Mouse (Mus musculus) skeletal muscle tissue, adult 2 months (tissue): Measurements from ENCODE around the gene Gm12184.
"Not testable (repeated sequence)": the region's sequence is repeated elsewhere in the genome, so short reads cannot be mapped to it uniquely, and the experiment has no call there.

Experiments
- DNase-seq: peaks from one replicate; pipeline ENCODE4 v3.0.0-alpha.2; 2012; ENCODE audit warnings: low read depth, low spot score

The Gm12184 gene

DNA sequence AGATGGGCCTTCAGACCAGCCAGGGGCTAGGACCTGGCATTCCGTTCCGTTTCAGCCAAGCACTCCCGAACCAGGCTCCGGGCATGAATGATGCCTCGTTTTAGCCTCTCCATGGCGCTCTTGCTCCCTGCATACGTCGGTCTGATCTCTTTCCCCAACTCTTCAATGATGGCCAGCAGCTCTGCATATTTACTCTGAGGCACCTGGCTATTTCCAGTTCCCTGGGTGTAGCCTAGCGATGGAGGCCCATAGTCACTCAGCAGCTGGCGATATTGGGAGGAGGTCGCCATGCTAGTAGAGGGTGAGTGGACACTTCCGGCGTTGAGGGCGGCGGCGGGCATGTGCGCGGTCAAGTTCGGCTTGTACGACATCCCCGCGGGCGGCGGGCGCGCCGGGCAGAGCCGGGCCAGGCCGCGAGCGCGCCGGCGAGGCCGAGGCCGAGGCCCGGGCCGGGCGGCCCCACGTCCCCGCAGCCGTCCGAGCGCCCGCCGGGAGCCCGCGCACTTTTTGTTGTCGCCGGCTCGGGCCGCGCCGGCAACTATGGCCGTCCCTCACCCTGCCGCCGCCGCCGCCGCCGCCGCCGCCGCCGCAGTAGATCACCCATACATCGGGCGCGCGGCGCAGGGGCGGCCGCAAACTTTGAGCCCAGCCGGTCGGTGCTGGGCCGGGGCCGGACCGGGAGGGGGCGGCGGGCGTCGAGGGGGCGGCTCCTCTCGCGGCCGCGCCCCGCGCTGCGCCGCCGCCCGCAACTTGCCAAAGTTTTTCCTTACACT, at the start of gene Gm12184, which contains the start of gene Trim7:
Gene Gm12184, minus strand, starts transcription at position 677 of the 773 bp plus-strand sequence.
Gene Trim7, plus strand, starts transcription at position 162 of the 773 bp plus-strand sequence.
- DNase-seq: not testable (repeated sequence)

DNA sequence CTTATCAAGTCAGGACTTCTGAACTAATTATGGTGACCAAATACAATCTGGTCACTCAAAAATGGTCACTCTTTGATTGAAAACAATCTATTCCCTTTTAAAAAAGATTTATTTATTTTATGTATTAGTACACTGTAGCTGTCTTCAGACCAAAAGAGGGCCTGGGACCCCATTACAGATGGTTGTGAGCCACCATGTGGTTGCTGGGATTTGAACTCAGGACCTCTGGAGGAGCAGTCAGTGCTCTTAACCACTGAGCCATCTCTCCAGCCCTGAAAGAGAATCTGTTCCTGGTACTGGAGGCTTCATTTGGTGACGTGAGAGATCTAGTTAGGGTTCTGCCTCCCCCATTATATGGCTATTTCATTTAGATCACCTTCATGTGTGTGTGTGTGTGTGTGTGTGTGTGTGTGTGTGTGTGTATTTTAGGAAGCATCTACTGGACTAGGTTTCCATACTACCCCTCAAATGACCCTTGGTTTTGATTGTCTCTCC, 48.9 kb upstream of the Gm12184 start:
- DNase-seq: not testable (repeated sequence)

DNA sequence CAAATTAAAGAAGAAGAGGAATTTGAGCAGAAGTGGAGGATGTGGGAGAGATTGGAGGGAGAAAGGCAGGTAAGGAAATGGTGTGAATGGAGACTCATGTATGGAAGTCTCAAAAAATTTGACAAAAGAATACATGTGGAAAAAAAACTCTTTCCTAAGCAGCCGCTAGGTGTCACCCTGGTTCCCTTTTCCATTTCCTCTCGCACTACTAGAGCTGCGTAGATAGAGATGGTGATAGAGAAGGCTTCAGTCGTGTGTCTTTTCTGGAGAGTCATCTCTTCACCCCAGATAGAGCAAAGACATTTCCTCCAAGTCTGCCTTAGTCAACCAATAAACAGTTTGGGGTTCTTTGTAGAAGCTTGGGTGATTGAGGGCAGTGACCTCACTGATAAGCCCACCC, 48.0 kb upstream of the Gm12184 start:
- peak; percentile 39 for DNase-seq

DNA sequence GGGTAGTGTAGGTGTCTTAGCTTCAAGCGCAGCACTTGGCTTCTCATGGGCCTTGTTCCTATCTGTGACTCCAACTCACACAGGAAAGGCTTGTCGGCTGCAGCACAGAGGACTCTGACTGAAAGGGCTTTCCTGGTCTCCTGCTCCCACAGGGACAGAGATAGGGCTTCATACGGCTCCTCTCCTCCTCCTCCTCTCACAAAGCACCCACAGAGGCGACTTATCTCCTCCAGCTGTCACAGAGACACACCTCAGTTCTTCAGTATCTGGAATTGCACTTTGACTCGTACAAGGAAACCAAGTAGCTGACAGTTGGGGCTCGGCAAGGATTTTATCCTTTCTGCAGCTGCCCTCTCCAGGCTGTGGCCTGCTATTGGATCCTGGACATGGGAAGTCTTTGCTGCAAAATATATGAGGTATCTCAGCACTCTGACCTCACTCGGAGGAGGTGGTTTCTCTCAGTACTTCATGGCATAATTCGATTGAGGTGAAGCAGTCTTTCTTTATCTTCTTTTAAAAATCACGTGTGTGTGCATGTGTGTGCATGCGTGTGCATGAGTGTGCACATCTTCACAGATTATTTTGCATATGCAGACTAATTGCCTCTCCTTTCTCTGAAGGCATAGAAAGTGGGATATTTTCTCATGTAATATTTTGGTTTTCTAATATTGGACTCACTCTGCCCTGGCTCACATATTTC, 47.3 kb upstream of the Gm12184 start:
- no peak for DNase-seq

DNA sequence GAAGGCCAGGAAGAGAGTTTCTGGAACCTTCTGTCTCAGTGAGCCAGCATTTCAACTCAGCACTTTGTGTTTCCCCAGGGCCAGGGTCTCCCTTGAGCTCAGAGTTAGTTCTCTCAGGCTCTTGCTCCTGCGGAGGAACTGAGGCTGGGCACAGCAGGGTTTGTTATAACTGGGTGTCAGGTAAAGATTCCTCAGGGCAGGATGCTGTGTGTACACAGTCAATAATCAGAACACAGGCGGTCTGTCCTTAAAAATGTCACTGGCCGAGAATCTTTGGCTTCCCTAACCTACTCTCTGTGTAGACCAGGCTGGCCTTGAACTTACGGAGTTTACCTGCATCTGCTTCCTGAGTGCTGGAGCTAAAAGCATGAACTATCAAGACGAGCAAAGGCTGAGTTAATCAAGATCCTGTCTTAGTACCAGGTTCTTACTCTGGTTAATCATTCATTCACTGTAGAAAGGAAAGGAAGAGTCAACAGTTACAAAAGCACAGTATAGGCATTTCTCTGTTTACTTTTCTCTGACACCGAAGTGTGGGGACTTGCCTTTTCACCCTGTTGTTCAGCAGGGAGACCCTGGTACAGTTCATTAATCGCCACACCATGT, 46.3 kb upstream of the Gm12184 start:
- DNase-seq: no peak

DNA sequence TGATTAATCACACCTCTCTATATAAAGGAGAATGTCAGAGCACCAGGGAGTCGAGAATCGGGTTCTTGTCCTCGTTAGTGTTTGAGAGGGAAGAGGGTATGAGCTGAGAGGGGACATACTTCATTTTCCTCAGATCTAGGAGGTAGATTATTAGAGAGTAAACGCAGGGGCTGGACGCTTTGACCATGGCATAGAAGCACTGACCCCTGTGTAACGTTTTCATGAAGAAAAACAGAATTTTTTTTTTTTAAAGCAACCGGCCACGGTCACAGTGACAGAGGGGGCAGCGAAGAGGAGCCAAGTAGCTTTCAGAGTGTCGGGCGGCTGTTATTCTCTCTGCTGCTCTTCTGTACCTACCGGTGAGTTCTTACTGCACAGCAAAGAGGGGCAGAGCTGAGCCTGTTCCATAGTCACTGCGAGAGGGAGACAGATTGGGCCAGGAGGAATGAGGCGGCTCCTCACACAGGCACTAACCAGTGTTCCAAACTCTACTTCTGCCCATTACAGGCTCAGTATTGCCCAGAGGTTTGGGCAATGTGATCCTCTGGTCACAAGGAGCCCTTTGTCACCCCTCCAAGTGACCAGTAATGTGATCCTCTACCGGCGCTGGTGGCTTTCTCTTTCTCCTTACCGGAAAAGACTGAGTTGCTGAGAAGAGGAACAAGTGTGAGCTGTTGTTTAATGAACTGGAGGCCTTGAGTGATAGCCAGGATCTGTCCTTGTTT, 45.5 kb upstream of the Gm12184 start:
- peak; percentile 77 for DNase-seq

DNA sequence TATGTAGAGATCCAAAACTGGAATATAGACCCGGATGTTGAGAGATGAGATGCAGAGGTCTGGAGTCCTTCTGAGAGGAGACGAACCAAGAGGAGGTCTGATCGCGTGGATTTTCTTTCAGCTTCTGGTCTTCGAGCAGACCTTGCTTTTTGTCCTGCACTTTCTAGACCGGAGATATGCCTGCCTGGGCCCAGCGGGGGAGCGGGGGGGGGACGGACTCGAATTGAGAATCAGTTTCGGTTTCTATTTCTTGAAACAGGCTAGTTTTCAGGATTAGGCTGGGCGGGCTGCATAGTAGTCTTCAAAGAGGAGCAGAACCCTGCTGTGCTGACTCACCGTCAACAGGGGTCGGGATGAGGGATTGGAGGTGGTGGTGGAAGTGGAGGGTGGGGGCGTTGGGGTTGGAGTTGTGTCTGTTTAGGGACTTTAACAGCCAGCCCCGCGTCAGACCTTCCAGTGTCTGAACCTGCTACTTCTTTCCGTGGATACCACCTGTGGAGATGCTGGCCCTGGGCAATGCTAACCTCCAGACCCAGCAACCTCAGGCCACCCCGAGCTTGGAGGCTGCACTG, 44.8 kb upstream of the Gm12184 start, which contains the start of gene Irgm1:
Gene Irgm1, minus strand, starts transcription at position 483 of the 572 bp plus-strand sequence.
- DNase-seq: peak; percentile 57

DNA sequence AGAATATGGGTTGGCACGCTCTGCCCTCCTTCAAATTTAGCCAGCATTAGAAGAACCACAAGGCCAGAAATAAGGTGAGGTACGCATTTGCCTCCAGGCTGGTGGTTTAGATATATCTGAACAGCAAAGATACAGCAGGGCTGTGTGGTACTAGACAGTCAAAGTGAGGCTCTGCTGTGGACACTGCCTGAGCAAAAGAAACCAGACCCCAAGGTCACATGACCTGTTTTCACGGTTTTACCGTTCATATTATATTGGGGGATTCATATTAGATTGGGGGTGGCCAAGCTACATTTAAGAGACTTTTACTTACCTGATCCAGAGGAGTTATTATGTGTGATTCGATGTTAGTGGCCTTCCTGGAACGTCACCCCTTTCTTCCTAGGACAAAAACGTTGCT, 44.3 kb upstream of the Gm12184 start:
- DNase-seq: no peak

DNA sequence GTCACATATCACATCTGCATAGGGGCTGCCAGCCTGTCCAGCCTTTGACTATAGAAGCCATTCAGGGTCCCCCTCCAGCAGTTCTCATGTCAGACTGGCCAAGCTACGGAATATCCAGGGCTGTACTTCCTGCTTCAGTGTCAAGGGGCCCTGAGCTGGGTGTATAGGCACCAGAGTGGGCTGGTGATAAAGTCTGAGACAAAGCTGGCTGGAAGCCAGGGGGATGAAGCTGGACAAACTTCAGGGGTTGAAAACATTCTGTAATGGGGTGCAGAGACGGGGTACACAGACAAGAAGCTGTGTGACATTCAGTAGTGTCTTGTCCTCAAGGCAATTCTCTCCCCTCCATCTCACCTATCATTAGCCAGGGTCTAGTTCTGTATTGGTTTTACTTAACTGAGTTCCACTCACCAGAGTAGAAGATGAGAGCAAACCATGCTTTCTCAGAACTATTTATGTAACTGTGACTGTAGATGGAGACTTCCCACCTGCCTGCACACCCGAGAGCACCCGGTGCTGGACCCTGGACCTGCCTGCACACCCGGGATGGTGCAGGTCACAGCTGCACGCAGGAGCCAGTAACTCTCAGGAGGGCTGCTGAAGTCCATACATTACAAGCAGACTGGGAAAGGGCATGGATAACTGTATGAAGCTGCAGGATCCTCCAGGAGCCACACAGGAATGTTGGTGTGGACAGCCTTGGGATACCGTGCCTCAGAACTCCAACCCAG, 43.1 kb upstream of the Gm12184 start:
- DNase-seq: no peak

DNA sequence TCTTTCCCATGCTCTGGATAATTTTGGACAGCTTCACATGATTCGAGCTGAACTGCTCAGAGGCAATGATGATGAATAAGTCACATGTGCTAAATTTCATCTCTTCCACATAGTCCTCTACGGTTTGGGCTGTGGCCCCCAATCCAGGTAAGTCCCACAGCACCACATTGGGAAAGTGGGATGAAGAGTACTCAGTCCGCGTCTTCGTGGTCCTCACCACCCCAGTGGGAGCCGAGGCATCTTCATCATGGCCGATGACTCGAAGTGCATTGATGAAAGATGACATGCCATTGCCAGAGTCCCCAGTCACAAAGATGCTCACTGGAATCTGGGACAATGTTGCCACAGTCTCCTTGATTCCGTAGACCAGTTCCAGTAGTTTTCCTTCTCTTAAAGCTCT, 40.0 kb upstream of the Gm12184 start:
- no peak for DNase-seq

DNA sequence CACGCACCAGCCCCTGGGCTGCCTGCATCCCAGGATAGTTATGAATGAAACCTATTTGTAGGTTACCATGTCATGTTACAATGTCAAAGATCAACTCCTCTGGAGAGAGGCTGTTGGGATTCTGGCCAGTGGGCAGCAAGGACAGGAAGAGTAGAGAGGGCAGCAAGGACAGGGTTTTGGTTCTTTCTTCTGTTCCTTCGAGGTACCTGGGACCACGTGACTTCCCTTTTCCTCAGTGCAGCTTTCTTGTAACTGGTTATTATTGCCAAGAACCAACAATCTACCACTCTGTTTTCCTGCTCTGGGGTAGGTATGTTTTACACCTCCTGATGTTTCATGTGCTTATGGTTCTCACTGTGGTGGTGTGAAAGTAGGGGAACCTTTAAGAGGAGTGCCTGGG, 37.4 kb upstream of the Gm12184 start:
- DNase-seq: no peak

DNA sequence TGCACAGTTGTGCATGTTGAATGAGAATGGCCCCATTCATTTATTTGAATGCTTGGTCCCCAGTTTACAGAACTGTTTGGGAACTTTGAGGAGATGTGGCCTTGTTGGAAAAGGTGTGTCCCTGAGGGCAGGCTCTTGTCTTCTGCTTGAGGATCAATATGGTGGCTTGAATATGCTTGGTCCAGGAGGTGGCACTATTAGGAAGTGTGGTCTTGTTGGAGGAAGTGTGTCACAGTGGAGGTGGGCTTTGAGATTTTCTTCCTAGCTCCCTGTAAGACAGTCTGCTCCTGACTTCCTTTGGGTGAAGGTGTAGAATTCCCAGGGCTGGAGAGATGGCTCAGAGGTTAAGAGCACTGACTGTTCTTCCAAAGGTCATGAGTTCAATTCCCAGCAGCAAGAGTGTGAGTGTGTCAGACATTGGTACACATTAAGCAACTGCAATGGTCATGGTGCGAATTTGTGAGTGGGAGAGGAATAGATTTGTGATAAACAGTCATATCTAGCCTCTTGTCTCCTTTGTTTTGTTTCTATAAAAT, 36.4 kb upstream of the Gm12184 start:
- DNase-seq: no peak

DNA sequence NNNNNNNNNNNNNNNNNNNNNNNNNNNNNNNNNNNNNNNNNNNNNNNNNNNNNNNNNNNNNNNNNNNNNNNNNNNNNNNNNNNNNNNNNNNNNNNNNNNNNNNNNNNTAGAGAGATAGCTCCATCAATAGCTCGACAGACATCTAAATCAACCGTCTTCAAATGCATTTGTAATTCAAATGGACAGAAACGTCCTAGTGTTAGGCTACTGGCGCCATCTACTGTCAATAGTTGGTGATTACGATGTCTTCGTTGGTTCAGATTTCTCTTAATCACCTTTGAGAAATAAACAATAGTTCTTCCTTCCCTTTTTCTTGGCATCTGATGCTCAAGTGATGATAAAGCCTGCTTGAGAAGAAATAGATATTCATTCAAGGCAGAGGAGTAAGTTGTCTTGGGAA, 32.6 kb upstream of the Gm12184 start:
- DNase-seq: no peak

DNA sequence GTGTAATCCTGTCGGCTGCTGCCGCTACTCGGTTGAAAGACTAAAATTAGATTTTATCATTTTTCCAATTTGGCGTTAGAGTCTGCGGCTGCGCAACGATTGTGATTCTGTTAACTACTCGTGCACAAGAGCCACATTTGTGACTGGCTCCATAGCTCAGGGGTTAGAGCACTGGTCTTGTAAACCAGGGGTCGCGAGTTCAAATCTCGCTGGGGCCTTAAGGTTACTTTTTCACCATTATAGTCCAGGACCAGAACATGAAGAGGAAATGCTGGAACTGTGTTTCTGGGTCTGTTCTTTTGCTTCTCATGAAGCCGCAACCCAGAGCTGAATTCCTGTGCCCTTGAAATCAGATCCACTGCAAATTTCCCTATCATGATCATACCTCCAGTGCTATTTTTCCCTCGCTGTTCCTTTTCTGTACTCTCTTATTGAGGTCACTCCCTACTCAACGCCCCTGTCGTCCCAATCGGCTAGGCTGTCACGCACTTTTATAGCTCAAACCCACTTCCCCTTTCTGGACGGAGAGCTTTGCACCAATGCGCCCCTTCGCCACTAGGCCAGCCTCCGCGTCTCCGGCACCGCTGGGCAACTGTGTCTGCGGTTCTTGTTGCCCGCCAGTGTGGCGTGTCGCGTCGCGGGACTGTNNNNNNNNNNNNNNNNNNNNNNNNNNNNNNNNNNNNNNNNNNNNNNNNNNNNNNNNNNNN, 27.2 kb upstream of the Gm12184 start:
- peak; percentile 90 for DNase-seq

DNA sequence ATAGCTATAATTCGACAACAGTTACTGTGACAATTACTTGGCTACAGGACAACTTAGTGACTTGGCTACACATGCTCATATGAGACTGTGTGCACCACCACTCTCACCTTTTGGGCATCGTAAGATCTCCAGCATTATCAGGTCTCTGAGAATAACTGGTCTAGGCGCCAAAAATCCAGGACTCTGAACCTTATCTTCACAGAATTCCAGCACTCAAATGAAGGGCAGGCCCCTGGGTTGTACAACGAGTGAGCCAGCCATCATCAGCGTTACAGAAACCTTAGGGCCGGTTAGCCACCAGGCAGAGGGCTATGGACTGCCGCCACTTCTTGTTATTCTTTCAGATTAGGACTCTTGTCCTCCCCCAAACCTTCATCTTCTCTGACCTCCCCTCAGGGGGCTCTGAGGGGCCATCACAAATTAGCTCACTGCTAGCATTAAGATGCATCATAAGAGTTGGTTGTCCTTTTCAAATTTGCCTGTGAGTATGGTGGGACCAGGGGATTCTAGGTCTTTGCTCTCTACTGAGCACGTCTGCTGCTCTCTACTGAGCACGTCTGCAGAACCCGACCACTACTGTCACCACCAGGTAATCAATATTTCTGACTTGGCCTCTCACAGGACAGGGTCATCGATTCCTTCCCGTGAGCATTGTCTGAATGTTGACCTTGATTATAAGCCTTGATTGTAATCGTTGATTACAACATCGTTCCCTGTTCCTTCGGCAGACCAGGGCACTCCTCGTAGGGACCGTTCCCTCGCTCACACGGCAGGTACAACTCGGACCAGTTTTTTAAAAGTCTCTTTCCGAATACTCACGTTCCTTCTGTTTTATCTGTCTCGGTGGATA, 26.4 kb upstream of the Gm12184 start:
- no peak for DNase-seq

DNA sequence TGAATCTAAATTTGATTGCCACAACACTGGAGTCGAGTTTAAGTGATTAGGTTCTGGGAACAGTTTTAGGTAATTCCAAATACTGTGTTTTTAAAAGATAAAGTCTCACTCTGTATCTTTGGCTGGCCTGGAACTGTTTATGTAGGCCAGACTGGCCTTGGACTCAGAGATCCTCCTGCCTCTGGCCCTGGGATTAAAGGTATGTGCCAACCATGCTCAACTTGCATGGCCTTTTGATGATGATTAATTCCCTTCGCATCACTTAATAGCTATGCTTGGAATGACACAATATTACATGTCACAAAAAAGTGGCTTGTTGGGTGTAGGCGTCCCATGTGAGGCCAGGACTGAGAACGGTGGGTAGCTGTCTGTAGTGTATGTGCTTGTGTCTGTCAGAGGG, 25.7 kb upstream of the Gm12184 start:
- no peak for DNase-seq

DNA sequence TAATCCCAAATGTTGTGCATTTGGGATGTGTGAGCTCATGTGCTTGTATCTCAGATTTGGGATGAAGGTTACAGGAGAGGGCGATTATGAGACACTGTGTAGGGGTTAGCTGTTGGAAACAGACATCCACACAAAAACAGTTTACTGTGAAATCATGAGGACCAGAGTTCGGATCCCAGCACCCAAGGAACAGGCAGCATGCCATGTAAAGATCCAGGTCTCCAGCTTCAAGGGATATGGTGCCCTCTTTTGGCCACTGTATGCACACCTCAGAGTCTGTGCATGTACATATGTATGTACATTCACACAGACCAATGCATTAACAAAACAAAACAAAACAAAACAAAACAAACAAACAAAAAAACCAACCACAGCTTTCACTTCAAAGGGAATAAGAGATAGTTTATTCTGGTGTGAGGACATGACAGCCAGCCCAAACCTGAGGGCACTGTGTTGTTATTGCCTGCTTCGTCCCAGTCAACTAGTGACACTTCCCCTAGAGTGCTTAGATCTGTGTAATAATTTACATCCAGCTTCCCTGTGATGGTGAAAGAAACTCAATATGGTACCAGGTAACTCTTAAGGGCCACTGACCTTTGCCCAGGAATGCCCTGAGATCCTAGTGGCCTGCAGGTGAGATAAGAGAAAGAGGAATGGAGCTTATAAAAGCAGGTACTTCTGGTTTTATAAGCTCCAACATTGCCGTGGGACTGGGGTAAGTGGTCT, 25.0 kb upstream of the Gm12184 start:
- DNase-seq: no peak

DNA sequence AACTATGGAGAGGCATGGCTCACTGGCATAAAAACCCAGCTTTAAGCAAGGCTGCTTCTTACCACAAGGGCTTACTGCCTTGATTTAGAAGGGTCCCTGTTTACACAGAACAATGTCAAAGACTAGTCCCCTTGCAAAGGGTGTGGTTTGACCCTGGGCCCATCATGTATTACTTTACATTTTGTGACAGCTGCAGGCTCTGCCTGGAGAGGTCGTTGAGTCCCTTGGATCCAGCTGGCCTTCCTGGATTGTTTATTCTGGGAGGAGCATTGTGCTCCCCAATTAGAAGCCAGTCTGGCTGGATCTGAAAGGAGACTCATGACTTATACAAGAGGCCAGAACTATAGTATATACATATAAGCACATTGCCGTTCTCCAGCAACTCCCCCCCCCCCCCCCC, 23.8 kb upstream of the Gm12184 start:
- DNase-seq: no peak
